Mouse (Mus musculus) intestine, embryonic 16.5 days (tissue): ENCODE results near the gene Yif1a. TPM values are rescaled to one million over a fixed set of nuclear protein-coding genes. Genes with fewer than 3 reads are reported as not detected.

Source experiments
- ATAC-seq: fragments of 200-750 bp; cut with Nextera tagmentation; 2 replicates; pipeline ENCODE4 v1.8.0; 2017; ENCODE audit warnings: moderate TSS enrichment, moderate library complexity
- H3K27ac ChIP-seq: fragments of 300-500 bp; sonication (generic); 2 replicates; pipeline ENCODE4 v1.5.1; 2014; ENCODE audit warnings: mild to moderate bottlenecking, low read length
- H3K27me3 ChIP-seq: fragments of 300-500 bp; sonication (generic); replicated peaks from 2 replicates; pipeline ENCODE4 v1.6.1; 2014; ENCODE audit warnings: low read length, control low read depth, mixed read lengths; ENCODE audit not compliant: control insufficient read depth, insufficient read depth
- H3K36me3 ChIP-seq: fragments of 300-500 bp; sonication (generic); 2 replicates; pipeline ENCODE4 v1.6.1; 2014; ENCODE audit warnings: low read length, control low read depth; ENCODE audit not compliant: control insufficient read depth, insufficient read depth
- H3K4me1 ChIP-seq: fragments of 300-500 bp; sonication (generic); 2 replicates; pipeline ENCODE4 v1.6.1; 2014; ENCODE audit warnings: low read length, control low read depth, mixed read lengths; ENCODE audit not compliant: control insufficient read depth, insufficient read depth
- H3K4me2 ChIP-seq: fragments of 300-500 bp; sonication (generic); 2 replicates; pipeline ENCODE4 v1.6.1; 2014; ENCODE audit warnings: low read depth, low read length, control low read depth
- H3K4me3 ChIP-seq: fragments of 300-500 bp; sonication (generic); 2 replicates; pipeline ENCODE4 v1.5.1; 2014; ENCODE audit warnings: mild to moderate bottlenecking, low read length
- H3K9ac ChIP-seq: fragments of 300-500 bp; sonication (generic); 2 replicates; pipeline ENCODE4 v1.6.1; 2014; ENCODE audit warnings: low read depth, low read length
- H3K9me3 ChIP-seq: fragments of 300-500 bp; sonication (generic); 2 replicates; pipeline ENCODE4 v1.6.1; 2016; ENCODE audit warnings: low read length, control low read depth; ENCODE audit not compliant: control insufficient read depth
- WGBS: fragments of 180-500 bp; shearing (Covaris S2); extraction: QIAGEN DNeasy Blood & Tissue Kit; methylation state at CpG from one replicate; pipeline ENCODE4 v1.1.7; 2014; 5-methylcytosine and 5-hydroxymethylcytosine counted together
- polyA plus RNA-seq: library from polyadenylated mRNA; unstranded; fragments of >200 nt; fragmentation: Nextera tagmentation; extraction: Ambion mirVana; gene quantifications from 2 replicates; pipeline ENCODE4 v1.2.1, GENCODE M21; 2015

Yif1a gene
- 155 and 176 TPM in 2 replicates for polyA plus RNA-seq

GRCm38 (mm10) chr19:5087884-5088728 lies at the start of gene Yif1a:
Gene Yif1a (plus strand): TSS chr19:5088538.
- H3K27me3 ChIP-seq: peaks cover 32% of the 10 kb centered on the region
- peaks cover 2% of the 10 kb centered on the region for H3K36me3 ChIP-seq
- peak within 1 kb of the TSS; percentile 90 for H3K27ac ChIP-seq
- peak within 1 kb of the TSS; percentile 71 for H3K4me3 ChIP-seq
- peaks cover 17% of the 10 kb centered on the region for H3K4me1 ChIP-seq
- WGBS: under 1% methylated on average over 58 of the region's 58 CpGs
- peak within 1 kb of the TSS; percentile 73 for H3K4me2 ChIP-seq
- ATAC-seq: peak; percentile 93
- H3K9me3 ChIP-seq: no peaks in the 10 kb centered on the region
- H3K9ac ChIP-seq: peak within 1 kb of the TSS; percentile 81

- WGBS: under 1% methylated on average over 44 of the region's 44 CpGs
- Histone ChIP-seq H3K4me1 (peaks cover 27% of the 10 kb centered on the region), H3K9me3 (no peaks in the 10 kb centered on the region), H3K27ac (peak within 1 kb of the TSS; percentile 68), H3K36me3 (no peaks in the 10 kb centered on the region), H3K4me2 (peak within 1 kb of the TSS; percentile 98), H3K4me3 (peak within 1 kb of the TSS; percentile 80), H3K9ac (peak within 1 kb of the TSS; percentile 91), H3K27me3 (no peaks in the 10 kb centered on the region)
- peak; percentile 88 for ATAC-seq
Measured at GRCm38 (mm10) chr19:5038709-5039156, 49.6 kb upstream of the Yif1a start, which contains the start of the genes B4gat1 and AC124502.3. Gene B4gat1 (plus strand): TSS chr19:5038826. Gene AC124502.3 (plus strand): TSS chr19:5038891.

- Histone ChIP-seq H3K4me1 (peaks cover 27% of the 10 kb centered on the region), H3K27ac (peak overlapping the region; percentile 68), H3K9me3 (no peaks in the 10 kb centered on the region), H3K4me2 (peak overlapping the region; percentile 98), H3K9ac (peak overlapping the region; percentile 91), H3K4me3 (peak overlapping the region; percentile 80), H3K27me3 (no peaks in the 10 kb centered on the region), H3K36me3 (no peaks in the 10 kb centered on the region)
- WGBS: 10% methylated on average over 41 of the region's 41 CpGs
- peak; percentile 12; the same call in 1 of the 2 replicates for ATAC-seq
Measured at GRCm38 (mm10) chr19:5039301-5040114, 48.8 kb upstream of the Yif1a start.

GRCm38 (mm10) chr19:5040862-5041523 lies 47.3 kb upstream of the Yif1a start, which contains the start of gene Brms1:
Gene Brms1 (plus strand): TSS chr19:5041354.
- Histone ChIP-seq H3K27me3 (no peaks in the 10 kb centered on the region), H3K27ac (peak within 1 kb of the TSS; percentile 74), H3K4me1 (peaks cover 27% of the 10 kb centered on the region), H3K4me3 (peak within 1 kb of the TSS; percentile 83), H3K4me2 (peak within 1 kb of the TSS; percentile 98), H3K36me3 (no peaks in the 10 kb centered on the region), H3K9me3 (no peaks in the 10 kb centered on the region), H3K9ac (peak within 1 kb of the TSS; percentile 91)
- WGBS: 3% methylated on average over 40 of the region's 40 CpGs
- peak; percentile 82 for ATAC-seq

GRCm38 (mm10) chr19:5041588-5041987 lies 46.8 kb upstream of the Yif1a start:
- peak overlapping the region; percentile 98 for H3K4me2 ChIP-seq
- H3K27me3 ChIP-seq: no peaks in the 10 kb centered on the region
- H3K4me3 ChIP-seq: peak overlapping the region; percentile 83
- peak overlapping the region; percentile 91 for H3K9ac ChIP-seq
- whole genome bisulfite sequencing: 2% methylated on average over 16 of the region's 16 CpGs
- H3K4me1 ChIP-seq: peaks cover 27% of the 10 kb centered on the region
- peak; percentile 12; the same call in 1 of the 2 replicates for ATAC-seq
- H3K27ac ChIP-seq: peak overlapping the region; percentile 74
- H3K9me3 ChIP-seq: no peaks in the 10 kb centered on the region
- no peaks in the 10 kb centered on the region for H3K36me3 ChIP-seq

- no peaks in the 10 kb centered on the region; the same call in 1 of the 2 replicates for H3K36me3 ChIP-seq
Measured at GRCm38 (mm10) chr19:5045531-5045930, 42.8 kb upstream of the Yif1a start.

GRCm38 (mm10) chr19:5048138-5049056 lies 39.9 kb upstream of the Yif1a start:
- H3K27me3 ChIP-seq: peaks cover 9% of the 10 kb centered on the region; the same call in 1 of the 2 replicates
- H3K9ac ChIP-seq: no peak overlapping the region
- H3K27ac ChIP-seq: no peak overlapping the region
- no peaks in the 10 kb centered on the region for H3K9me3 ChIP-seq
- peaks cover 16% of the 10 kb centered on the region for H3K4me1 ChIP-seq
- H3K36me3 ChIP-seq: no peaks in the 10 kb centered on the region; the same call in 1 of the 2 replicates
- no peak for ATAC-seq
- no peak overlapping the region for H3K4me3 ChIP-seq
- WGBS: 85% methylated on average over 14 of the region's 14 CpGs
- H3K4me2 ChIP-seq: no peak overlapping the region

More at GRCm38 (mm10) chr19:5045531-5045930, 42.8 kb upstream of the Yif1a start:
- no peaks in the 10 kb centered on the region for H3K9me3 ChIP-seq
- no peaks in the 10 kb centered on the region for H3K27me3 ChIP-seq
- no peak overlapping the region for H3K4me3 ChIP-seq
- H3K4me1 ChIP-seq: peaks cover 14% of the 10 kb centered on the region
- ATAC-seq: no peak
- no peak overlapping the region for H3K9ac ChIP-seq
- H3K4me2 ChIP-seq: no peak overlapping the region
- no peak overlapping the region for H3K27ac ChIP-seq
- WGBS: 78% methylated on average over 4 of the region's 4 CpGs

- ATAC-seq: no peak
- H3K4me1 ChIP-seq: peaks cover 16% of the 10 kb centered on the region
- WGBS: 90% methylated on average over 6 of the region's 6 CpGs
- no peaks in the 10 kb centered on the region; the same call in 1 of the 2 replicates for H3K36me3 ChIP-seq
- no peak overlapping the region for H3K4me2 ChIP-seq
- H3K27ac ChIP-seq: no peak overlapping the region
- H3K27me3 ChIP-seq: peaks cover 9% of the 10 kb centered on the region; the same call in 1 of the 2 replicates
- no peak overlapping the region for H3K4me3 ChIP-seq
- no peaks in the 10 kb centered on the region for H3K9me3 ChIP-seq
- no peak overlapping the region for H3K9ac ChIP-seq
Measured at GRCm38 (mm10) chr19:5049325-5049724, 39.0 kb upstream of the Yif1a start.
